Mouse (Mus musculus): ENCODE data around the gene Pla2g2c. TPM values are rescaled to one million over a fixed set of nuclear protein-coding genes. Genes with fewer than 3 reads are reported as not detected.

Pla2g2c gene
- polyA plus RNA-seq, 1 experiment from 2014 or later, result 0.53 TPM

DNA sequence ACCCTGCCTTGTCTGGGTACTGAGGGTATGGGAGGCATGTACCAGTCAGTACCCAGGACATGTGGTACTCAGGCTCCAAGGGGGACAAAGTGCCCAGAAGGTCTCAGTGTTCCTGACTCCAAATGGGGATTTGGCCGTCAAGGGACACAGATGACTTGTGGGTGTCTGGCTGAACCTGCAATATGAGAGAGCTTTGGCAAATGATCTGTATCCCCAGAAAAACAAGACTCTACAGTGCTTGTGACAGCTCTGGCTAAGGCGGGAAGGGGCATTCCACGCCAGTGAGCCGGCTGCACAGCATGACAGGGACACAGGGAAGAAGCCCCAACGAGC, 5.4 kb upstream of the Pla2g2c start:
- ATAC-seq, result no peak
- DNase-seq (ENCODE audit: low spot score), result no peak
- no peak overlapping the region for H3K4me3 ChIP-seq (ENCODE audit: low read depth, low read length)
- no peaks in the 10 kb centered on the region for H3K36me3 ChIP-seq (ENCODE audit: insufficient read depth, low read length)
- H3K4me1 ChIP-seq (ENCODE audit: insufficient read depth, low read depth, low read length), result no peaks in the 10 kb centered on the region
- no peaks in the 10 kb centered on the region for H3K27me3 ChIP-seq (replicated peaks; ENCODE audit: insufficient read depth, low read length)
- H3K4me2 ChIP-seq (replicated peaks; ENCODE audit: low read depth, low read length), result no peak overlapping the region
- H3K9ac ChIP-seq (replicated peaks; ENCODE audit: low read depth), result no peak overlapping the region
- 77% methylated on average over 5 of the region's 5 CpGs for WGBS
- no peaks in the 10 kb centered on the region for H3K9me3 ChIP-seq (ENCODE audit: low read length)
- H3K27ac ChIP-seq (ENCODE audit: low read length), result no peak overlapping the region
- TF ChIP-seq CTCF (IDR thresholded peaks at IDR 0.05) (no peak), EP300 (IDR thresholded peaks at IDR 0.05) (no peak)

DNA sequence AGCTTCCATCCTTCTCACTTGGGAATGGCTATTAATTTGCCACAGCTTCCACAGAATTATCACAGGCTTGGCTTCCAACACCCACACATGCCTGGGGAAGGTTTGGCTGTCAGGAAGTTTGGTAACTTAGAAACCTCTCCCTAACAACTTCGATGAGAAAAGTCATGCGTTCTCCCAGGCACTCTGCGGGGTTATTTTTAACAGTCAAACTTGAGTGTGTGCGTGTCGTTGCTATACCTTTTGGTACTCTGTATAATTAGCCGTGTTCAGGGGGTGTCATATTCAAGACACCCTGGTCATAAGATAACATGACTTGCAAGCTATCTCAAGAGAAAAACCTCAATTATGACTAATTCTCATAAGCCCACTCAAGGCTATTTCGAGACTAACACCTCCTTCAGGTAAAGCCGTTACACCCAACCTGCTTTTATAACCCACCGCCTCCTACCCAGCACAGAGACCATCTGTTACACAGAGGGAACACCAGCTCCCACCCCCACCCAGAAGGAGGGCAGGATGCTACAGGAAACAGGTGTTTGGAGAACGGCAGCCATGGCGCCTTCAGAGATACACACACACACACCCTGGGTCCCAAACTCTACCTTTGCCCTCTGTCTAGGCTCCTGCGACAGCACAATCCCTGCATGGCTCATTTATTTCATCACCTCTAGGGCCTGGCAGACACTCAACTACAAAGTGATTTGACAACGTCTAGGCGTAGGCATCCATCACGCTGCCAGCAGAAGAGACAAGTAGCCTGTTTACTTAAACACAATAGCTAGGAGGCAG, 905 bp upstream of the Pla2g2c start:
- H3K27ac ChIP-seq (ENCODE audit: low read length), result no peak overlapping the region
- WGBS, result 35% methylated on average over 15 of the region's 15 CpGs
- DNase-seq (ENCODE audit: low spot score) (no peak), ATAC-seq (peak; percentile 8; the same call in 1 of the 2 replicates)
- H3K9me3 ChIP-seq (ENCODE audit: low read length), result no peaks in the 10 kb centered on the region
- H3K9ac ChIP-seq (replicated peaks; ENCODE audit: low read depth), result no peak overlapping the region
- H3K4me1 ChIP-seq (ENCODE audit: insufficient read depth, low read depth, low read length), result peaks cover 11% of the 10 kb centered on the region; the same call in 1 of the 2 replicates
- H3K4me3 ChIP-seq (ENCODE audit: low read depth, low read length), result no peak overlapping the region
- no peaks in the 10 kb centered on the region for H3K27me3 ChIP-seq (replicated peaks; ENCODE audit: insufficient read depth, low read length)
- H3K36me3 ChIP-seq (ENCODE audit: insufficient read depth, low read length), result no peaks in the 10 kb centered on the region
- 0 out of 2 replicates have a peak overlapping the region, but pooled peaks have one; percentile 46 for H3K4me2 ChIP-seq (replicated peaks; ENCODE audit: low read depth, low read length)
- TF ChIP-seq EP300 (IDR thresholded peaks at IDR 0.05), result peak; percentile 33; the same call in 1 of the 2 replicates
- TF ChIP-seq CTCF (IDR thresholded peaks at IDR 0.05), result no peak

DNA sequence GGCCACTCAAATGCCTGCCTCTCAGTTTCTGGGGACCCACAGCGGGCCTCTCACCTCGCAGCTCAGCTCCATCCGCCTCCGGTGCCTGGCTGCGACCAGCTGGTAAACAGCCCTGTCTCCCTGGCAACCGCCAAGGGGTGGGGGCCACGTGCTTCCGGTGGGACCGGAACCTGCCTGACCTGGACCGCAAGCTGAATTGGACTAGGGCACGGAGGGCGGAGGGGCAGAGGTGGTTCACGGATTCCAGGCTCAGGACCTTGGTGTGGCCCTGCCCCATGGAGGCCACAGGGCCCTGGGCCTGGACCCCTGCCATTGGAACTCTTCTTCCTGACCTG, 502 bp downstream of the Pla2g2c start:
- H3K9me3 ChIP-seq (ENCODE audit: low read length), result no peaks in the 10 kb centered on the region
- no peaks in the 10 kb centered on the region for H3K36me3 ChIP-seq (ENCODE audit: insufficient read depth, low read length)
- peaks cover 11% of the 10 kb centered on the region; the same call in 1 of the 2 replicates for H3K4me1 ChIP-seq (ENCODE audit: insufficient read depth, low read depth, low read length)
- ATAC-seq (peak; percentile 82), DNase-seq (ENCODE audit: low spot score) (peak; percentile 83)
- 7% methylated on average over 13 of the region's 13 CpGs for WGBS
- no peak for TF ChIP-seq EP300 (IDR thresholded peaks at IDR 0.05)
- TF ChIP-seq CTCF (IDR thresholded peaks at IDR 0.05), result no peak
- H3K27ac ChIP-seq (ENCODE audit: low read length), result peak overlapping the region; percentile 35; the same call in 1 of the 2 replicates
- 0 out of 2 replicates have a peak overlapping the region, but pooled peaks have one; percentile 13 for H3K9ac ChIP-seq (replicated peaks; ENCODE audit: low read depth)
- H3K27me3 ChIP-seq (replicated peaks; ENCODE audit: insufficient read depth, low read length), result no peaks in the 10 kb centered on the region
- no peak overlapping the region for H3K4me3 ChIP-seq (ENCODE audit: low read depth, low read length)
- H3K4me2 ChIP-seq (replicated peaks; ENCODE audit: low read depth, low read length), result peak overlapping the region; percentile 46

DNA sequence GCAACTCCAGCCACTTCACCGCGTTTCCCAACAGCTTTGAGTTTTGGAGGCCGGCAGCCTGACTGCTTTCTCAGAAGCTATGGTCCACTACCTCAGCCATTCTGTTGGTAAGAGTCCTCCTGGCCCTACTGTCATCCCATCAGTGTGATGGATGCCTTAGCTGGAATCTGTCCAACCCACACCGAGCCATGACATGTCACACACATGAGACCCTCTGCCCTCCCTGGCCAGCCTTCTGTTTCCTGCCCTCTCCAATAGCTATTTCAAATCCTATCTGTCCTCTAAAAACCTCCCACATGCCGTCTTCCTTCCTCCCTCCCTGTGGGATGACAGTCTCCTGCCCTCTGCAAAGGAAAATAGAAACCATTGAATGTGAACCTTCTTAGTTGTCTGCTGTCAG, 1.2 kb downstream of the Pla2g2c start:
- peaks cover 11% of the 10 kb centered on the region; the same call in 1 of the 2 replicates for H3K4me1 ChIP-seq (ENCODE audit: insufficient read depth, low read depth, low read length)
- no peak overlapping the region for H3K9ac ChIP-seq (replicated peaks; ENCODE audit: low read depth)
- no peak overlapping the region for H3K4me3 ChIP-seq (ENCODE audit: low read depth, low read length)
- no peak overlapping the region for H3K4me2 ChIP-seq (replicated peaks; ENCODE audit: low read depth, low read length)
- no peak for TF ChIP-seq EP300 (IDR thresholded peaks at IDR 0.05)
- TF ChIP-seq CTCF (IDR thresholded peaks at IDR 0.05), result no peak
- ATAC-seq (no peak), DNase-seq (ENCODE audit: low spot score) (no peak)
- WGBS, result 50% methylated on average over 5 of the region's 5 CpGs
- H3K27ac ChIP-seq (ENCODE audit: low read length), result no peak overlapping the region
- no peaks in the 10 kb centered on the region for H3K27me3 ChIP-seq (replicated peaks; ENCODE audit: insufficient read depth, low read length)
- H3K36me3 ChIP-seq (ENCODE audit: insufficient read depth, low read length), result no peaks in the 10 kb centered on the region
- no peaks in the 10 kb centered on the region for H3K9me3 ChIP-seq (ENCODE audit: low read length)

DNA sequence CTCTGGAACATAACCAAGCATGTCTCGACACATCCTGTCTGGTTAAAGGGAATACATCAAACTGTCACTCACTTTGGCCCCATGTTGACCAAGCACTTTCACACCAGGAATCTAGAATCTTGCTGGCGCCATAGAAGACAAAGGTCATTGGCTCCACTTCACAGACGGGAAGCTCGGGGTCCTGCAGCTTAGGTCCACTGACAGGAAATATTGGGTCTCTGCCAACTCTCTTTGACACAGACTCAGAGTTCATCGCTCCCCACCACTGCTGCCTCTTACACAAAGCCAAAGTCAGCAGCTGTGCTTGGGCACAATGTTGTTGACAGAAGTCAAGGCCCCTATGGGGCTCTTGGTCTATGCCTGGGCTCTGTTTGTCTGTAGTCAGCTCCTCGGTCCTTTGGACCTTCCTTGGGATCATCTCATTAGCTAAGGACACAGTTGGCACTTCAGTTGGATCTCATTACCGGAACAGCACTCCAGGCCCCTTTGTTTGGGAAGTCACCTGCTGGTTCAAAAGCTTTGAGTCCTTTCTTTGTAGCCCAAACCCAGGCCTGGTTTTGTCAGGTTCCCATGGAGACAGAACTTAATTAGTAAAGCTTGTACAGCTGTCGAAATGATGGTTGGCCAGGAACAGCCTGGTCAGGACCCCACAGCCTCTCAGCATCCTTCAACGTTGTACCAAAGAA, 4.6 kb downstream of the Pla2g2c start:
- Histone ChIP-seq H3K9ac (replicated peaks; ENCODE audit: low read depth) (no peak overlapping the region), H3K36me3 (ENCODE audit: insufficient read depth, low read length) (no peaks in the 10 kb centered on the region), H3K4me2 (replicated peaks; ENCODE audit: low read depth, low read length) (no peak overlapping the region), H3K4me1 (ENCODE audit: insufficient read depth, low read depth, low read length) (peaks cover 11% of the 10 kb centered on the region; the same call in 1 of the 2 replicates), H3K27ac (ENCODE audit: low read length) (no peak overlapping the region), H3K9me3 (ENCODE audit: low read length) (no peaks in the 10 kb centered on the region), H3K27me3 (replicated peaks; ENCODE audit: insufficient read depth, low read length) (no peaks in the 10 kb centered on the region), H3K4me3 (ENCODE audit: low read depth, low read length) (no peak overlapping the region)
- DNase-seq (ENCODE audit: low spot score), result peak; percentile 85
- ATAC-seq, result peak; percentile 76
- WGBS, result 26% methylated on average over 9 of the region's 9 CpGs
- TF ChIP-seq CTCF (IDR thresholded peaks at IDR 0.05), result no peak
- peak; percentile 83 for TF ChIP-seq EP300 (IDR thresholded peaks at IDR 0.05)

DNA sequence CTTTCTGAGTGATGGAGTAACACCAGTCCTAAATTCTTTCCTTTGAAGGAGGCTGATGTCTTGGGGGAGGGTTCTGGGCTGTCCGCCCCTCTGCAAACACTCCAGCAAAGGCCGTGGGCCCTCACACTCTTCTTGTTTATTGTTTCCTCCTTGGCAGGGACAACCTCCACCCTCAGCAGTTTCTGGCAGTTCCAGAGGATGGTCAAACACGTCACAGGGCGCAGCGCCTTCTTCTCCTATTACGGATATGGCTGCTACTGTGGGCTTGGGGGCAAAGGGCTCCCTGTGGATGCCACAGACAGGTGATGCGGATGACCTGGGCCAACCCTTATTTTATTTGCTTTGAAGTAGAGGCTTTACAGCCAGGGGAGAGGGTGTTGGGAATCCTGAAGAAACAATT, 9.5 kb downstream of the Pla2g2c start:
- Histone ChIP-seq H3K9me3 (ENCODE audit: low read length) (no peaks in the 10 kb centered on the region), H3K36me3 (ENCODE audit: insufficient read depth, low read length) (no peaks in the 10 kb centered on the region), H3K27me3 (replicated peaks; ENCODE audit: insufficient read depth, low read length) (no peaks in the 10 kb centered on the region), H3K9ac (replicated peaks; ENCODE audit: low read depth) (no peak overlapping the region), H3K4me1 (ENCODE audit: insufficient read depth, low read depth, low read length) (peaks cover 7% of the 10 kb centered on the region; the same call in 1 of the 2 replicates), H3K4me2 (replicated peaks; ENCODE audit: low read depth, low read length) (no peak overlapping the region), H3K4me3 (ENCODE audit: low read depth, low read length) (no peak overlapping the region), H3K27ac (ENCODE audit: low read length) (no peak overlapping the region)
- WGBS, result 43% methylated on average over 7 of the region's 7 CpGs
- ATAC-seq (peak; percentile 11; the same call in 1 of the 2 replicates), DNase-seq (ENCODE audit: low spot score) (no peak)
- TF ChIP-seq CTCF (IDR thresholded peaks at IDR 0.05) (no peak), EP300 (IDR thresholded peaks at IDR 0.05) (no peak)

Data from lung, postnatal 0 days (tissue).